ENCODE assay signal across 12 mouse cellular contexts in genomic region chr3:56357035-56357701, GRCm38 (mm10).
DNase-seq lines count a peak whose midpoint lies in the region; ATAC-seq and TF ChIP-seq lines count a peak whose summit lies in the region.
"Had no signal": no experiment of that assay in that cellular context is flagged by ENCODE, and none has a peak within 500 bp of the region (broad histone marks: within the 10 kb centered on the region; RNA-seq: fewer than 3 reads in every experiment).

No protein-coding gene starts in this region.

- no peaks in the 10 kb centered on the region for H3K36me3 ChIP-seq in forebrain, embryonic 14.5 days (ENCODE audit: control insufficient read depth, insufficient read depth, low read length)
- no peaks in the 10 kb centered on the region for H3K36me3 ChIP-seq in midbrain, embryonic 10.5 days
- no peaks in the 10 kb centered on the region for H3K36me3 ChIP-seq in stomach, postnatal 0 days (ENCODE audit: control insufficient read depth, insufficient read depth, low read length)
- H3K36me3 ChIP-seq: liver, embryonic 15.5 days had no signal

- peak overlapping the region; percentile 80 for H3K27ac ChIP-seq in forebrain, embryonic 14.5 days (ENCODE audit: low read depth, low read length)
- H3K27ac ChIP-seq in midbrain, embryonic 10.5 days (replicated peaks): peak overlapping the region; percentile 28; the same call in 1 of the 2 replicates
- H3K27ac ChIP-seq in stomach, postnatal 0 days (replicated peaks): no peak overlapping the region
- H3K27ac ChIP-seq: liver, embryonic 15.5 days had no signal

- H3K4me1 ChIP-seq in forebrain, embryonic 14.5 days (ENCODE audit: control insufficient read depth, insufficient read depth, low read length): peaks cover 10% of the 10 kb centered on the region
- H3K4me1 ChIP-seq in midbrain, embryonic 10.5 days: peaks cover 10% of the 10 kb centered on the region
- no peaks in the 10 kb centered on the region for H3K4me1 ChIP-seq in stomach, postnatal 0 days (replicated peaks; ENCODE audit: control insufficient read depth, insufficient read depth)
- H3K4me1 ChIP-seq: liver, embryonic 15.5 days had no signal

- H3K9ac ChIP-seq in forebrain, embryonic 14.5 days (ENCODE audit: low read length): no peak overlapping the region
- H3K9ac ChIP-seq in stomach, postnatal 0 days (ENCODE audit: low read length): no peak overlapping the region
- H3K9ac ChIP-seq: liver, embryonic 15.5 days had no signal

- H3K27me3 ChIP-seq in forebrain, embryonic 14.5 days (replicated peaks; ENCODE audit: control insufficient read depth, insufficient read depth, low read length): no peaks in the 10 kb centered on the region
- H3K27me3 ChIP-seq in midbrain, embryonic 10.5 days (ENCODE audit: low read depth, poor library complexity, severe bottlenecking): no peaks in the 10 kb centered on the region
- H3K27me3 ChIP-seq in stomach, postnatal 0 days (ENCODE audit: control insufficient read depth, insufficient read depth, low read length): no peaks in the 10 kb centered on the region
- H3K27me3 ChIP-seq: liver, embryonic 15.5 days had no signal

- intact Hi-C loops in heart, postnatal 36 days (cut with DNase I): no loop called here

- peak; percentile 90 for ATAC-seq in forebrain, embryonic 14.5 days
- ATAC-seq in megakaryocyte, adult 5-6 weeks (ENCODE audit: poor library complexity, severe bottlenecking): no peak
- ATAC-seq in stomach, postnatal 0 days (ENCODE audit: low FRiP score, low TSS enrichment): no peak

- WGBS in forebrain, embryonic 14.5 days: 38% methylated on average over 6 of the region's 6 CpGs
- WGBS in midbrain, embryonic 10.5 days: 65% methylated on average over 6 of the region's 6 CpGs
- 56% methylated on average over 6 of the region's 6 CpGs for WGBS in stomach, postnatal 0 days

- TF ChIP-seq CTCF in stomach, postnatal 0 days (IDR thresholded peaks at IDR 0.05; ENCODE audit: low read depth): no peak

- peak; percentile 22 for DNase-seq in cerebellum, adult 11 months
- DNase-seq in cerebellum, adult 9-10 months: peak; percentile 66
- peak; percentile 73 for DNase-seq in forebrain, embryonic 14.5 days (ENCODE audit: low spot score)
- DNase-seq in midbrain, embryonic 10.5 days (ENCODE audit: low spot score): peak; percentile 13
- DNase-seq in urinary bladder, adult 2 months (ENCODE audit: low spot score): no peak
- DNase-seq in heart, postnatal 36 days: no peak
- no peak for DNase-seq in stomach, postnatal 0 days (ENCODE audit: low spot score)
- DNase-seq: heart, postnatal 10 days; kidney, postnatal 4 days had no signal

- H3K9me3 ChIP-seq in forebrain, embryonic 14.5 days (replicated peaks; ENCODE audit: control insufficient read depth, low read length): no peaks in the 10 kb centered on the region
- H3K9me3 ChIP-seq in midbrain, embryonic 10.5 days (replicated peaks): no peaks in the 10 kb centered on the region
- no peaks in the 10 kb centered on the region for H3K9me3 ChIP-seq in stomach, postnatal 0 days (ENCODE audit: control insufficient read depth, low read length)
- H3K9me3 ChIP-seq: liver, embryonic 15.5 days had no signal

- TF ChIP-seq EP300 in stomach, postnatal 0 days (optimal IDR thresholded peaks at IDR 0.05): no peak

- H3K4me3 ChIP-seq in forebrain, embryonic 14.5 days (ENCODE audit: low read depth, low read length): no peak overlapping the region
- H3K4me3 ChIP-seq in midbrain, embryonic 10.5 days: no peak overlapping the region
- no peak overlapping the region for H3K4me3 ChIP-seq in stomach, postnatal 0 days (ENCODE audit: low read depth, low read length)
- H3K4me3 ChIP-seq: liver, embryonic 15.5 days; myocyte had no signal

- peak overlapping the region; percentile 24; the same call in 1 of the 2 replicates for H3K4me2 ChIP-seq in forebrain, embryonic 14.5 days (ENCODE audit: low read length)
- H3K4me2 ChIP-seq in stomach, postnatal 0 days (replicated peaks; ENCODE audit: low read depth): no peak overlapping the region
- H3K4me2 ChIP-seq: liver, embryonic 15.5 days had no signal

Comparison
In these comparisons a context has a peak if more than half of its experiments do, and no peak if none do; other contexts are left out.
1. DNase-seq: peak in cerebellum, adult 11 months (single experiment), cerebellum, adult 9-10 months (single experiment), forebrain, embryonic 14.5 days (single experiment) and midbrain, embryonic 10.5 days (single experiment); none in urinary bladder, adult 2 months (single experiment), heart, postnatal 36 days (0 of 2) and stomach, postnatal 0 days (single experiment).